Mouse (Mus musculus) cerebellum, adult 11 months (tissue): Measurements from ENCODE around the gene Gsk3a.

ENCODE experiments used
- DNase-seq: peaks from one replicate; pipeline ENCODE4 v3.0.0; 2022

Gene Gsk3a

DNA sequence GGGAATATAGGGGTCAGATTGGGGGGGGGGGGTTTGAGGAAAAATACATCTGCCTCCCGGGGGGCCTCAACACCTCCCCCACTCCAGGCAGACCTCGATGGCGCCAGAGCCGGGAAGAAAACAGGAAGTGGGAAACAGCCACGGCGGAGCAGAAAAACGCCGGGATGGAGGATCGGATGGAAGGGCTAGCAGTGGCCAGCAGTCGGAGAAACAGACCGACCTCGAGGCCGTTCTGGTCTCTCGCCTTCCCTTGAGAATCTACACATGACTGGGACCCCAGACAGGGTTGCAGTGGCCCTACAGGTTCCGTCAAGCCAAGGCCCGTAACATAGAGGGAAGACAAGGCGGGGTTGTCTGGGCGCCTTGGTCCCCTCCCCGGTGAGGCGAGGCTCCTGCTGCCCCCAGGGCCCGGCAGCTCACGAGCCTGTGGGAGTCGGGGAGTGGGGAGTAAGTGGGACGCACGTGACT is 11.2 kb upstream of the Gsk3a start:
- peak; percentile 64 for DNase-seq

DNA sequence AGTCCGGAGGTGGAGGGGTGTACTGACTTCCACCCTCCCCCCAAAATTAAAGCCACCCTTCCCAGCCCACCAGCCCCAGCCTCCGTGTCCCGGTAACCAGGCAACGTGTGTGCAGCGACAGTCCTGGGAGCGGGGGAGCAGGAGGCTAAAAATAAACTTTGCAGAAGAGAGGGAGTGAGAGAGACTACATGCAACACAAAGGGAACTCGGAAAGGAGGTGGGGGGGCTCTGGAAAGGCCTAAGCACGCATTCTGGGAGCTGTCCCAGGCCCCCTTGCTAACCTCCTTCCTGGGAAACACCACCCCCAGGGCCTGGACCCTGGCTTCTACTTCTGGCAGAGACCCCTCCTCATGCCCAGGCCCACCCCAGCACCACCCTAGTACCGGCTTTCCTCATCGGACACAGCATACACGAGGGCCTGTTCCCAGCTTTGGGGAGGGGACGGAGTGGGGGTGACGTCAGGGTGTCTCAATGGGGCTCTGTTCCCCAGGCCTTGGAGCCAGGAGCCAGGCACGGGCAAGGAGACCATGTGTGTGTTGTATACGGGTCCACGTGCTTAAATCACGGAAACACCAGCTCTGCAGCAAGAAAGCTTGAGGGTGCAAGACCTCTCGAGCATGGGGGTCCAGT is 10.5 kb upstream of the Gsk3a start:
- DNase-seq, result peak; percentile 50

DNA sequence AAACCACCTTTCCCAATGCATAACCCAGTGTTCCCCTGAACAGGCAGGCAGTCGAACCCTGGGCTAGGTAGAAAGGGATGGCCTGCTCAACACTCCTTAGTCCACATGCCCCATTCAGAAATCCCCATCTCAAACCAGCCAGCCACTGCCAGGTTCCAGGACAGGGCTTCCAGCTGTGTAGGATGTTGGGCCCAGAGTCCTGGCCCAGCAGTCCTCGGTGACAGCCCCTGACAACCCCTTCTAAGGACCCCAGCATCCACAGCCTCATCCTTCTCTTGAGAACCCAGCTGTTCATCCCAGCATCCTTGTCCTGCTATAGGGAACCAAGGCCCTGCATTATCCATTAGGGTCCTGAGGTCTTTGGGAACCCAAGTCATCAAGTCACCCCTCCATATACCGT is 9.8 kb upstream of the Gsk3a start:
- DNase-seq, result peak; percentile 14

GRCm38 (mm10) chr7:25246759-25247137 is 9.1 kb upstream of the Gsk3a start:
- no peak for DNase-seq

GRCm38 (mm10) chr7:25246079-25246758 is 8.6 kb upstream of the Gsk3a start:
- peak; percentile 59 for DNase-seq

- DNase-seq, result no peak
Observed at GRCm38 (mm10) chr7:25244562-25245369, 7.1 kb upstream of the Gsk3a start.

DNA sequence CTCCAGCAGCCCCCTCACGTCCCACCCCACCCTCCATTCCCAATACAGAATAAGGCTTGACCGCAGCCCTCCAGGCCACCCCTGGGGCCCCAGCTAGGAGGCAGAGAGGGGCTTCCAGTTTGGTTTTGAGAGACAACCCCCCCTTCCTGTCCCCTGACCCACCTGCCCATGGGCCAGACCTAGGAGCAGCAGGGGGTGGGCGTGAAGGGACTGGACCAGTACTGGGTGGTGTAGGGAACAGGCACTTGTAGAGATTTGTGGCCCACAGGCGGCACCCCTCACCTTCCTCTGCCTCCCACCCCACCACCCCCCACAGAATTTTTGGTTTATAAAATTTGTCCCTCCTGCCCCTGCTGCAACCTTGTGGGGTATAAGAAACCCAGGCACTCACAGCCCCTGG is 5.7 kb upstream of the Gsk3a start:
- no peak for DNase-seq

DNA sequence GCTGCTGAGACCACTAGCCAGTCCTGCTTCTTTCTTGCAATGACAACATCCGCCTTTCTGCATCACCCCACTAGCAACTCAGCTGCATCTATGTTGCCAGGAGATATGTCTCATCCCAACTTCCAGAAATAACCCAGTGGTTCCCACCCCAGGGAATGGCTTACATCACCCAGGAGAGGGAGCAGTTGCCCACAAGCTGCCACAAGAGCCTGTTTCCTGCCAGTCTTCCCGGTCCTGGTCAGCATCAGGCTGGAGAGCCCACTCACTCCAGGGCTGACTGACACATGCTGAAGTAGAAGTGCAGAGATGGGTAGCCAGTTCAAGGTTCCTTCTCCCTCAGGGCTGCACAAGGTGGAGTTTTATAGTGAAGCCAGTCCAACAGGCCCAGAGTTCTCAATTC is 3.4 kb upstream of the Gsk3a start:
- no peak for DNase-seq

GRCm38 (mm10) chr7:25240631-25241030 is 3.0 kb upstream of the Gsk3a start:
- no peak for DNase-seq

DNA sequence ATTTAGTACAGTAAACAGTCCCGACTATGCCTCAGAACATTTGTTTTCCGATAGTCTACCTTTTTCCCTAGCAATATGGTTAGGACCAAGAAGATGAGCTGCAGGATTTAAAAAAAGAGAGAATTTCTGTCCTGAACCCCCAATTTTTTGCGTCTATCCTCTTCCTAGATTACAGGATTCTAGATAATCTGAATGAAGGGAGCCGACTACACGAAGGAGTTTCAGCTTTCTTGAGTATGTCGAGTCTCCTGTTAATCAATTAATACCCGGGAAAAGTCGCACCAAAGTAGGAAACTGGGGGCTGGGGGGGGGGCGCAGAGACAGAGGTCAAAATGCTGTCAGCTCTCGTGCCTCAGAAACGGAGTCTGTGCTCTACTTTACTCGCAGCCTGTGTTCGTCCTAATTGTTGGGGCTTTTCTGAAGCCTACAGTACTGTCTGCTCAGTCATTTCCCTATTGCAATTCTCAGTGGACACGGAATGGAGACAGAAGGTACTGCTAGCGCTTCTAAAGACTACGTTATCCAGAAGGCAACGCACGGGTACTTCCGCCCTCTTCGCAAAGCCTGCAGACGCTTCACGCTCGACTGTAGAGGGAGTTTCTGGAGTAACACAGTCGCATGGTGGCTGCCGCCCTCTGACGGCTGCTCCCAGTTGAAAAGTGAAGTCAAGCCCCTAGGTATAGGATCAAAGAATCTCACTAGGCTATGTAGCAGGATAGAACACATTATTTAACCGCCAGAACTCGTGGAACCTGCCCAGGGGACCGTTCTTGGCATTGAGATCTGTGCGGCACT is 1.4 kb upstream of the Gsk3a start:
- DNase-seq, result peak; percentile 83

- DNase-seq, result peak; percentile 93
Observed at GRCm38 (mm10) chr7:25238015-25238706, 510 bp upstream of the Gsk3a start.

DNA sequence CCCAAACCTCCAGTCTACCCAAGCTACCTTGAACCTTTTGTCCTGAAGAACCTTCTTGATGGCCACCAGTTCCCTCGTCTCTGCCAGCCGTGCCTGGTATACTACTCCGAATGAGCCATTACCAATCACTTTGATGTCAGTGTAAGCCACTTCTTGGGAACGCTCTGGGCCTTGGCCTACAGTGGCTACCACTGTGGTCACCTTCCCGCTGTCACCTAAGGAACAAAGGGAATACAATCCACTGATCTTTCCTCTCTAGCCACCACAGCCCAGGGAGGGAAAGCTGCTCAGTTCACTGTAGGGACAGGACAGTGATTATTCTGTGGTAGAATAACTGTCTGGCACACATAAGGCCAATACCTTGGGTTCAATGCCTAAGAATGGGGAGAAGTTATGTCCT is 2.1 kb downstream of the Gsk3a start:
- peak; percentile 28 for DNase-seq

DNA sequence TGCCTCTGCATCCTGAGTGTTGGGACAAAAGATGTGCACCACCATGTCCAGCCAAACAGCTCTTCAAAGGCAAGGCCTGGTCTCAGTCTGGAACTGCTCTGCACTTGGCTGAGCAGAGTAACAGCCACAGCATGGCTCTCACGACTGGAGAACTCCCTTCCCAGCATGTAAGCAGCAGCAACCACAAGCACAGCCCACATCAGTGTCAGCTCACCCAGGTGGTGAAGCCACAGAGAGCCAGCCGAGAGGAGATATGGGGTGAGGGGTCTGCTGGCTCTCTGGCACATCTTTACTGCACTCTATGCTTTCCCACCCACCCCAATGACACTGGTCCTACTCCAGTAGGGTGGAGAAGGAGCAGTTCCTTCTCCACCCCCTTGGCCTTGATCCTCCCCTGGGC is 4.6 kb downstream of the Gsk3a start:
- DNase-seq, result no peak

- DNase-seq, result peak; percentile 8
Observed at GRCm38 (mm10) chr7:25232101-25232648, 5.5 kb downstream of the Gsk3a start.

- no peak for DNase-seq
Observed at GRCm38 (mm10) chr7:25230690-25231285, 6.9 kb downstream of the Gsk3a start.

- DNase-seq, result no peak
Observed at GRCm38 (mm10) chr7:25227523-25228300, 9.9 kb downstream of the Gsk3a start.

DNA sequence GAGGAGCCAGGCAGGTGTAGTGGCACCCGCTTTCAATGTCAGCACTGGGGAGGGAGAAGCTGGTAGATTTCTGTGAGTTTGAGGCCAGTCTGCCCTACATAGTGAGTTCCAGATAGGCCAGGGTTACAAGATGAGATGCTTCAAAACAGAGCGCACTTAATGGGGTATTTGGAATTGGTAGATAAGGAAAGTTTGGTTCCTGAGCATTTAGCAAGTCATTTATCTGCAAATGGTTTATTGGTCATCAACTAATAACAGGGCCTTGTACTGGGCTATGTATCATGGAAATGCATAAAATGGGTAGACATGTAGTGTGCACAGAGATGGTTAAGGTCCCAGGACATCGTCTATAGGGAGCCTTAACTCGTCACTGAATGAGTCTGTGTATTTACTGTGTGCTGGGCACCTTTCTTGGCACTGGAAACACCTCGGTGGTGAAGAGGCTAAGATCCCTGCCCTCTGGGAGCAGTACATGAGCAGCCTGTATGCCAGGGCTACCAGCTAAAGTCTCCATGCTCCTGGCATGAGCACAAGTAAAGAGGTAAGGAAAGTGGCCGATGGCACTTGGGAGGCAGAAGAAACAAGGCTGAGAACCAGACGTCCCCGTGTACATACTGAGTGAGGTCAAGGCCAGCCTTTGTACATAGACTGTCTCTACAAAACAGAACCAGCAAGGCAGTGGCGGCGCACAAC is 15.2 kb downstream of the Gsk3a start:
- DNase-seq, result no peak

- peak; percentile 96 for DNase-seq
Observed at GRCm38 (mm10) chr7:25221102-25221883, 16.4 kb downstream of the Gsk3a start, which contains the start of gene Zfp526. TSS of gene Zfp526 (plus strand) at chr7:25221425.

GRCm38 (mm10) chr7:25220457-25221101 is 17.1 kb downstream of the Gsk3a start, which contains the start of gene Dedd2:
TSS of gene Dedd2 (minus strand) at chr7:25220615.
- no peak for DNase-seq
